Mouse (Mus musculus): ENCODE measurements around the gene 1700019A02Rik. TPM values are rescaled to one million over a fixed set of nuclear protein-coding genes. Genes with fewer than 3 reads are reported as not detected.

Gene 1700019A02Rik
- total and polyA plus RNA-seq, 3 experiments = not detected

- DNase-seq (ENCODE audit: low read depth, low spot score) = no peak
- H3K9me3 ChIP-seq (replicated peaks; ENCODE audit: insufficient read depth, low read length) = no peaks in the 10 kb centered on the region
- no peak for TF ChIP-seq MXI1 (IDR thresholded peaks at IDR 0.05; ENCODE audit: low read depth, low read length)
- TF ChIP-seq MYC (IDR thresholded peaks at IDR 0.05; ENCODE audit: low read depth, low read length) = no peak
- no peak for TF ChIP-seq POLR2A (IDR thresholded peaks at IDR 0.05; ENCODE audit: control insufficient read depth in 1 of 2, insufficient read depth in 1 of 2, low read depth in 1 of 2, low read length in 2 of 2, poor library complexity in 1 of 2)
- TF ChIP-seq UBTF (IDR thresholded peaks at IDR 0.05; ENCODE audit: borderline replicate concordance, insufficient read depth, low read depth, low read length) = no peak
- no peak for TF ChIP-seq MEF2A (IDR thresholded peaks at IDR 0.05; ENCODE audit: extremely low read depth, insufficient replicate concordance, low read depth, low read length, poor library complexity, severe bottlenecking)
- TF ChIP-seq NELFE (IDR thresholded peaks at IDR 0.05; ENCODE audit: low read depth, low read length) = no peak
- no peak for TF ChIP-seq ZKSCAN1 (IDR thresholded peaks at IDR 0.05; ENCODE audit: low read depth, low read length)
- TF ChIP-seq MYB (IDR thresholded peaks at IDR 0.05; ENCODE audit: low read depth, low read length) = no peak
- no peak for TF ChIP-seq NRF1 (IDR thresholded peaks at IDR 0.05; ENCODE audit: insufficient read depth, low read depth, low read length, poor library complexity, severe bottlenecking)
- no peak for TF ChIP-seq JUND (IDR thresholded peaks at IDR 0.05; ENCODE audit: low read depth, low read length)
- H3K79me2 ChIP-seq (ENCODE audit: control insufficient read depth, insufficient read depth, low read length, poor library complexity) = no peaks in the 10 kb centered on the region
- H3K4me3 ChIP-seq (ENCODE audit: control insufficient read depth in 1 of 2, insufficient read depth in 1 of 2, low read depth in 2 of 2, low read length in 2 of 2) = no peak overlapping the region
- H3K9ac ChIP-seq (ENCODE audit: control insufficient read depth, low read depth, low read length, poor library complexity, severe bottlenecking) = no peak overlapping the region
- no peaks in the 10 kb centered on the region for H3K4me1 ChIP-seq (ENCODE audit: control insufficient read depth in 1 of 2, insufficient read depth in 2 of 2, low read length in 2 of 2)
- no peaks in the 10 kb centered on the region for H3K27me3 ChIP-seq (ENCODE audit: control insufficient read depth in 1 of 2, insufficient read depth in 2 of 2, low read length in 2 of 2)
- no peak overlapping the region for H3K27ac ChIP-seq (ENCODE audit: control insufficient read depth, low read depth, low read length)
- no peaks in the 10 kb centered on the region for H3K36me3 ChIP-seq (ENCODE audit: control insufficient read depth in 1 of 2, insufficient read depth in 2 of 2, low read length in 2 of 2)
Observed at GRCm38 (mm10) chr1:53186301-53186700, 1.1 kb downstream of the 1700019A02Rik start.

GRCm38 (mm10) chr1:53157715-53158114 is 29.7 kb downstream of the 1700019A02Rik start:
- Histone ChIP-seq H3K27me3 (ENCODE audit: control insufficient read depth in 1 of 2, insufficient read depth in 2 of 2, low read length in 2 of 2) (no peaks in the 10 kb centered on the region), H3K4me1 (ENCODE audit: control insufficient read depth in 1 of 2, insufficient read depth in 2 of 2, low read length in 2 of 2) (no peaks in the 10 kb centered on the region), H3K36me3 (ENCODE audit: control insufficient read depth in 1 of 2, insufficient read depth in 2 of 2, low read length in 2 of 2) (no peaks in the 10 kb centered on the region), H3K27ac (ENCODE audit: control insufficient read depth, low read depth, low read length) (no peak overlapping the region), H3K4me3 (ENCODE audit: control insufficient read depth in 1 of 2, insufficient read depth in 1 of 2, low read depth in 2 of 2, low read length in 2 of 2) (no peak overlapping the region), H3K9ac (ENCODE audit: control insufficient read depth, low read depth, low read length, poor library complexity, severe bottlenecking) (no peak overlapping the region), H3K79me2 (ENCODE audit: control insufficient read depth, insufficient read depth, low read length, poor library complexity) (no peaks in the 10 kb centered on the region), H3K9me3 (replicated peaks; ENCODE audit: insufficient read depth, low read length) (no peaks in the 10 kb centered on the region)
- DNase-seq (ENCODE audit: low read depth, low spot score) = no peak
- TF ChIP-seq MYC (IDR thresholded peaks at IDR 0.05; ENCODE audit: low read depth, low read length) (no peak), TBP (IDR thresholded peaks at IDR 0.05; ENCODE audit: low read depth, low read length) (no peak), CTCF (IDR thresholded peaks at IDR 0.05 in 2 of 3, conservative IDR thresholded peaks at IDR 0.05 in 1 of 3; ENCODE audit: control insufficient read depth in 1 of 3, insufficient read depth in 1 of 3, low read depth in 2 of 3, low read length in 3 of 3, poor library complexity in 1 of 3, severe bottlenecking in 1 of 3) (no peak), RCOR1 (IDR thresholded peaks at IDR 0.05; ENCODE audit: low read depth, low read length) (no peak), TAL1 (IDR thresholded peaks at IDR 0.05; ENCODE audit: low read length) (no peak), ZKSCAN1 (IDR thresholded peaks at IDR 0.05; ENCODE audit: low read depth, low read length) (no peak), SMC3 (IDR thresholded peaks at IDR 0.05; ENCODE audit: low read depth, low read length) (no peak), UBTF (IDR thresholded peaks at IDR 0.05; ENCODE audit: borderline replicate concordance, insufficient read depth, low read depth, low read length) (no peak), POLR2AphosphoS5 (IDR thresholded peaks at IDR 0.05; ENCODE audit: borderline replicate concordance, low read depth, low read length) (no peak), GABPA (IDR thresholded peaks at IDR 0.05; ENCODE audit: low read depth, low read length) (no peak), RAD21 (IDR thresholded peaks at IDR 0.05; ENCODE audit: low read depth, low read length) (no peak), KAT2A (conservative IDR thresholded peaks at IDR 0.05; ENCODE audit: low read depth, low read length) (no peak), CHD2 (IDR thresholded peaks at IDR 0.05; ENCODE audit: low read length) (no peak), JUND (IDR thresholded peaks at IDR 0.05; ENCODE audit: low read depth, low read length) (no peak), TCF12 (IDR thresholded peaks at IDR 0.05; ENCODE audit: low read depth, low read length) (no peak)
